Mouse (Mus musculus): ENCODE measurements around the gene Samd4.

Gene Samd4

GRCm38 (mm10) chr14:46959166-46959721, 76.6 kb downstream of the Samd4 start:
- DNase-seq: no peak

GRCm38 (mm10) chr14:46959831-46960230, 77.2 kb downstream of the Samd4 start:
- no peak for DNase-seq

GRCm38 (mm10) chr14:46962832-46963231, 80.2 kb downstream of the Samd4 start:
- no peak for DNase-seq

- no peak for DNase-seq
These were observed 81.6 kb downstream of the Samd4 start for GRCm38 (mm10) chr14:46964074-46964872.

GRCm38 (mm10) chr14:46966206-46966605, 83.6 kb downstream of the Samd4 start:
- no peak for DNase-seq

- DNase-seq: no peak
These were observed 85.4 kb downstream of the Samd4 start for GRCm38 (mm10) chr14:46968046-46968445.

- DNase-seq: peak; percentile 31
These were observed 88.0 kb downstream of the Samd4 start for GRCm38 (mm10) chr14:46970673-46971072.

GRCm38 (mm10) chr14:46971802-46972201, 89.1 kb downstream of the Samd4 start:
- no peak for DNase-seq

- no peak for DNase-seq
These were observed 92.2 kb downstream of the Samd4 start for GRCm38 (mm10) chr14:46974874-46975273.

- DNase-seq: no peak
These were observed 93.3 kb downstream of the Samd4 start for GRCm38 (mm10) chr14:46975969-46976368.

- DNase-seq: no peak
These were observed 94.1 kb downstream of the Samd4 start for GRCm38 (mm10) chr14:46976712-46977111.

- no peak for DNase-seq
These were observed 95.0 kb downstream of the Samd4 start for GRCm38 (mm10) chr14:46977660-46978059.

GRCm38 (mm10) chr14:46979172-46979571, 96.5 kb downstream of the Samd4 start:
- no peak for DNase-seq

GRCm38 (mm10) chr14:46980736-46981438, 98.2 kb downstream of the Samd4 start:
- no peak for DNase-seq

GRCm38 (mm10) chr14:46982106-46982505, 99.5 kb downstream of the Samd4 start:
- no peak for DNase-seq

- DNase-seq: no peak
These were observed 102.0 kb downstream of the Samd4 start for GRCm38 (mm10) chr14:46984542-46985125.

- no peak for DNase-seq
These were observed 107.0 kb downstream of the Samd4 start for GRCm38 (mm10) chr14:46989694-46990093.

- DNase-seq: no peak
These were observed 107.8 kb downstream of the Samd4 start for GRCm38 (mm10) chr14:46990450-46990849.

GRCm38 (mm10) chr14:46994704-46995103, 112.0 kb downstream of the Samd4 start:
- no peak for DNase-seq

GRCm38 (mm10) chr14:46999321-47000025, 116.8 kb downstream of the Samd4 start:
- no peak for DNase-seq

GRCm38 (mm10) chr14:47000096-47000736, 117.6 kb downstream of the Samd4 start:
- no peak for DNase-seq

Data from cerebellum, adult 11 months (tissue).